Mouse (Mus musculus) heart, embryonic 15.5 days (tissue): ENCODE results near the gene Fanci. TPM values are rescaled to one million over a fixed set of nuclear protein-coding genes. Genes with fewer than 3 reads are reported as not detected.

Experiments
- ATAC-seq: fragments of 200-750 bp; cut with Nextera tagmentation; replicated peaks from 2 replicates; pipeline ENCODE4 v1.8.0; 2017; ENCODE audit warnings: low read depth, moderate TSS enrichment; ENCODE audit not compliant: insufficient number of reproducible peaks, insufficient read depth, low FRiP score
- H3K27ac ChIP-seq: fragments of 300-500 bp; sonication (generic); 2 replicates; pipeline ENCODE4 v1.5.1; 2015; ENCODE audit warnings: mild to moderate bottlenecking, inconsistent platforms
- H3K27me3 ChIP-seq: fragments of 300-500 bp; sonication (generic); 2 replicates; pipeline ENCODE4 v1.6.1; 2015; ENCODE audit warnings: inconsistent platforms
- H3K36me3 ChIP-seq: fragments of 300-500 bp; sonication (generic); 2 replicates; pipeline ENCODE4 v1.6.1; 2015; ENCODE audit warnings: mild to moderate bottlenecking, inconsistent platforms
- H3K4me1 ChIP-seq: fragments of 300-500 bp; sonication (generic); replicated peaks from 2 replicates; pipeline ENCODE4 v1.6.1; 2015; ENCODE audit warnings: inconsistent platforms
- H3K4me2 ChIP-seq: fragments of 300-500 bp; sonication (generic); 2 replicates; pipeline ENCODE4 v1.6.1; 2015; ENCODE audit warnings: inconsistent platforms, mild to moderate bottlenecking, moderate library complexity
- H3K4me3 ChIP-seq: fragments of 300-500 bp; sonication (generic); 2 replicates; pipeline ENCODE4 v1.5.1; 2015; ENCODE audit warnings: mild to moderate bottlenecking, inconsistent platforms
- H3K9ac ChIP-seq: fragments of 300-500 bp; sonication (generic); 2 replicates; pipeline ENCODE4 v1.6.1; 2015; ENCODE audit warnings: mild to moderate bottlenecking, inconsistent platforms
- H3K9me3 ChIP-seq: fragments of 300-500 bp; sonication (generic); replicated peaks from 2 replicates; pipeline ENCODE4 v1.6.1; 2016; ENCODE audit warnings: inconsistent platforms
- WGBS: fragments of 180-500 bp; shearing (Covaris S2); methylation state at CpG from one replicate; pipeline ENCODE4 v1.1.7; 2015; ENCODE audit warnings: mixed read lengths; 5-methylcytosine and 5-hydroxymethylcytosine counted together
- polyA plus RNA-seq: library from polyadenylated mRNA; unstranded; fragments of >200 nt; fragmentation: Nextera tagmentation; extraction: Ambion mirVana; gene quantifications from 2 replicates; pipeline ENCODE4 v1.2.1, GENCODE M21; 2015

Fanci gene
- polyA plus RNA-seq, 1 experiment from 2014 or later, result 7.3 TPM

GRCm38 (mm10) chr7:79362830-79363229 is 28.9 kb upstream of the Fanci start:
- Histone ChIP-seq H3K9me3 (no peaks in the 10 kb centered on the region), H3K27me3 (0 out of 2 replicates have a peak, but pooled peaks cover 5% of the 10 kb centered on the region), H3K9ac (no peak overlapping the region), H3K27ac (0 out of 2 replicates have a peak overlapping the region, but pooled peaks have one; percentile 5), H3K36me3 (no peaks in the 10 kb centered on the region), H3K4me2 (no peak overlapping the region), H3K4me1 (peaks cover 59% of the 10 kb centered on the region), H3K4me3 (no peak overlapping the region)
- ATAC-seq, result no peak
- 80% methylated on average over 7 of the region's 7 CpGs for WGBS

GRCm38 (mm10) chr7:79363370-79364043 is 28.2 kb upstream of the Fanci start:
- H3K27ac ChIP-seq, result 0 out of 2 replicates have a peak overlapping the region, but pooled peaks have one; percentile 5
- peak; percentile 53 for ATAC-seq

GRCm38 (mm10) chr7:79368664-79369063 is 23.1 kb upstream of the Fanci start:
- 77% methylated on average over 5 of the region's 5 CpGs for WGBS
- H3K4me1 ChIP-seq, result peaks cover 5% of the 10 kb centered on the region
- no peak overlapping the region for H3K4me2 ChIP-seq
- no peak overlapping the region for H3K4me3 ChIP-seq
- no peak overlapping the region for H3K27ac ChIP-seq
- H3K36me3 ChIP-seq, result no peaks in the 10 kb centered on the region
- ATAC-seq, result no peak
- no peak overlapping the region for H3K9ac ChIP-seq
- 0 out of 2 replicates have a peak, but pooled peaks cover 4% of the 10 kb centered on the region for H3K27me3 ChIP-seq
- no peaks in the 10 kb centered on the region for H3K9me3 ChIP-seq

More at GRCm38 (mm10) chr7:79363370-79364043, 28.2 kb upstream of the Fanci start:
- Histone ChIP-seq H3K4me2 (no peak overlapping the region), H3K36me3 (no peaks in the 10 kb centered on the region), H3K9ac (no peak overlapping the region), H3K4me1 (peaks cover 53% of the 10 kb centered on the region), H3K4me3 (no peak overlapping the region), H3K27me3 (0 out of 2 replicates have a peak, but pooled peaks cover 5% of the 10 kb centered on the region), H3K9me3 (no peaks in the 10 kb centered on the region)
- 27% methylated on average over 8 of the region's 8 CpGs for WGBS

- no peak overlapping the region for H3K9ac ChIP-seq
- H3K9me3 ChIP-seq, result no peaks in the 10 kb centered on the region
- H3K4me3 ChIP-seq, result no peak overlapping the region
- no peak for ATAC-seq
- H3K4me1 ChIP-seq, result no peaks in the 10 kb centered on the region
- no peak overlapping the region for H3K4me2 ChIP-seq
- H3K36me3 ChIP-seq, result no peaks in the 10 kb centered on the region
- H3K27ac ChIP-seq, result no peak overlapping the region
- 0 out of 2 replicates have a peak, but pooled peaks cover 4% of the 10 kb centered on the region for H3K27me3 ChIP-seq
- WGBS, result 41% methylated on average over 4 of the region's 4 CpGs
Measured at GRCm38 (mm10) chr7:79369416-79369815, 22.3 kb upstream of the Fanci start.

GRCm38 (mm10) chr7:79371321-79371879 is 20.3 kb upstream of the Fanci start:
- H3K4me2 ChIP-seq, result no peak overlapping the region
- WGBS, result 35% methylated on average over 10 of the region's 10 CpGs
- no peaks in the 10 kb centered on the region for H3K9me3 ChIP-seq
- H3K27me3 ChIP-seq, result 0 out of 2 replicates have a peak, but pooled peaks cover 4% of the 10 kb centered on the region
- no peak overlapping the region for H3K4me3 ChIP-seq
- no peak for ATAC-seq
- H3K9ac ChIP-seq, result no peak overlapping the region
- peaks cover 6% of the 10 kb centered on the region; the same call in 1 of the 2 replicates for H3K4me1 ChIP-seq
- no peaks in the 10 kb centered on the region for H3K36me3 ChIP-seq
- no peak overlapping the region for H3K27ac ChIP-seq

GRCm38 (mm10) chr7:79374017-79374416 is 17.7 kb upstream of the Fanci start:
- no peaks in the 10 kb centered on the region for H3K36me3 ChIP-seq
- 0 out of 2 replicates have a peak, but pooled peaks cover 4% of the 10 kb centered on the region for H3K27me3 ChIP-seq
- H3K27ac ChIP-seq, result no peak overlapping the region
- no peak overlapping the region for H3K4me3 ChIP-seq
- no peaks in the 10 kb centered on the region for H3K9me3 ChIP-seq
- H3K9ac ChIP-seq, result no peak overlapping the region
- peaks cover 6% of the 10 kb centered on the region; the same call in 1 of the 2 replicates for H3K4me1 ChIP-seq
- no peak overlapping the region for H3K4me2 ChIP-seq
- ATAC-seq, result no peak

GRCm38 (mm10) chr7:79375594-79375993 is 16.1 kb upstream of the Fanci start:
- Histone ChIP-seq H3K4me2 (no peak overlapping the region), H3K4me1 (peaks cover 6% of the 10 kb centered on the region; the same call in 1 of the 2 replicates), H3K27me3 (0 out of 2 replicates have a peak, but pooled peaks cover 4% of the 10 kb centered on the region), H3K27ac (no peak overlapping the region), H3K9me3 (no peaks in the 10 kb centered on the region), H3K4me3 (no peak overlapping the region), H3K36me3 (no peaks in the 10 kb centered on the region), H3K9ac (no peak overlapping the region)
- WGBS, result 67% methylated on average over 5 of the region's 5 CpGs
- ATAC-seq, result no peak

GRCm38 (mm10) chr7:79376516-79377275 is 15.0 kb upstream of the Fanci start:
- Histone ChIP-seq H3K4me2 (no peak overlapping the region), H3K4me3 (no peak overlapping the region), H3K9me3 (no peaks in the 10 kb centered on the region), H3K4me1 (peaks cover 6% of the 10 kb centered on the region; the same call in 1 of the 2 replicates), H3K36me3 (no peaks in the 10 kb centered on the region), H3K27ac (no peak overlapping the region), H3K9ac (no peak overlapping the region), H3K27me3 (no peaks in the 10 kb centered on the region)
- ATAC-seq, result no peak
- 76% methylated on average over 10 of the region's 10 CpGs for WGBS

- H3K27ac ChIP-seq, result no peak within 1 kb of the TSS
- H3K27me3 ChIP-seq, result peaks cover 2% of the 10 kb centered on the region; the same call in 1 of the 2 replicates
- WGBS, result 74% methylated on average over 16 of the region's 16 CpGs
- no peak within 1 kb of the TSS for H3K4me3 ChIP-seq
- no peak within 1 kb of the TSS for H3K4me2 ChIP-seq
- H3K4me1 ChIP-seq, result peaks cover 3% of the 10 kb centered on the region; the same call in 1 of the 2 replicates
- H3K9ac ChIP-seq, result no peak within 1 kb of the TSS
- no peak for ATAC-seq
- no peaks in the 10 kb centered on the region for H3K9me3 ChIP-seq
- H3K36me3 ChIP-seq, result no peaks in the 10 kb centered on the region
Measured at GRCm38 (mm10) chr7:79386422-79387133, 5.2 kb upstream of the Fanci start, which contains the start of gene Rlbp1. Rlbp1 (minus strand) TSS chr7:79387048.

GRCm38 (mm10) chr7:79387140-79387539 is 4.6 kb upstream of the Fanci start:
- 72% methylated on average over 8 of the region's 8 CpGs for WGBS
- no peak overlapping the region for H3K27ac ChIP-seq

More at GRCm38 (mm10) chr7:79387140-79387539, 4.6 kb upstream of the Fanci start:
- H3K36me3 ChIP-seq, result no peaks in the 10 kb centered on the region
- H3K4me1 ChIP-seq, result peaks cover 4% of the 10 kb centered on the region; the same call in 1 of the 2 replicates
- no peaks in the 10 kb centered on the region for H3K9me3 ChIP-seq
- H3K9ac ChIP-seq, result no peak overlapping the region
- ATAC-seq, result no peak
- no peak overlapping the region for H3K4me2 ChIP-seq
- no peak overlapping the region for H3K4me3 ChIP-seq
- peaks cover 2% of the 10 kb centered on the region; the same call in 1 of the 2 replicates for H3K27me3 ChIP-seq
